Mouse (Mus musculus): ENCODE results near the gene Ppp2r1b.

DNA sequence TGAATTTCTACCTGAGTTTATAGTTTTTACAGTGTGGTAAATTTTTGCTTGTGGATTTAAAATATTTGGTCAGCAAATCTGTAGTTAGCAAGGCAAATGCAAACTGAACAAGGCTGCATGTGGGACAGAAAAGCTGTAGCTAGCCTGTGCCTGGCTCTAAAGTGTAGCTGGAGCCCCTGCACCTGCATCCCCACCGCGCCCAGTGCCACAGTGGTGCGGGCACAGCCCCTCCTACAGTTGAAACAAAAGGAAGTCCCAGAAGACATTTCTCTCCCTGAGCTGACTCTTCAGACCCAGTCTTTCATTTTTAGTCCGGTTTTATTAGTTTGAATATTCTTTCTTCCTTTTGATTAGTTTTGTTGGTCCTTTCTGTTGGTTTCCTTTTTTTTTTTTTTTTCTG, 29.4 kb upstream of the Ppp2r1b start:
- TF ChIP-seq CTCF (IDR thresholded peaks at IDR 0.05; ENCODE audit: insufficient read depth, low read length) = no peak
- no peak for TF ChIP-seq POLR2A (IDR thresholded peaks at IDR 0.05; ENCODE audit: borderline replicate concordance, extremely low read depth, low read depth, low read length)
